Mouse (Mus musculus) stomach, postnatal 0 days (tissue): ENCODE measurements around the gene Lbhd2. TPM values are rescaled to one million over a fixed set of nuclear protein-coding genes. Genes with fewer than 3 reads are reported as not detected.

ENCODE experiments used
- ATAC-seq: fragments of 200-750 bp; cut with Nextera tagmentation; 2 replicates; pipeline ENCODE4 v1.8.0; 2017; ENCODE audit not compliant: low FRiP score, low TSS enrichment
- DNase-seq: peaks from one replicate; pipeline ENCODE4 v3.0.0-alpha.2; 2016; ENCODE audit warnings: low spot score
- H3K27ac ChIP-seq: fragments of 300-500 bp; sonication (generic); replicated peaks from 2 replicates; pipeline ENCODE4 v1.5.1; 2014; ENCODE audit warnings: mild to moderate bottlenecking, control low read depth
- H3K27me3 ChIP-seq: fragments of 300-500 bp; sonication (generic); 2 replicates; pipeline ENCODE4 v1.6.1; 2014; ENCODE audit warnings: low read length; ENCODE audit not compliant: control insufficient read depth, insufficient read depth
- H3K36me3 ChIP-seq: fragments of 300-500 bp; sonication (generic); 2 replicates; pipeline ENCODE4 v1.6.1; 2014; ENCODE audit warnings: low read length, mixed read lengths; ENCODE audit not compliant: control insufficient read depth, insufficient read depth
- H3K4me1 ChIP-seq: fragments of 300-500 bp; sonication (generic); replicated peaks from 2 replicates; pipeline ENCODE4 v1.6.1; 2014; ENCODE audit warnings: antibody characterized with exemption; ENCODE audit not compliant: control insufficient read depth, insufficient read depth
- H3K4me2 ChIP-seq: fragments of 300-500 bp; sonication (generic); replicated peaks from 2 replicates; pipeline ENCODE4 v1.6.1; 2014; ENCODE audit warnings: low read depth, mild to moderate bottlenecking, control low read depth, moderate library complexity
- H3K4me3 ChIP-seq: fragments of 300-500 bp; sonication (generic); 2 replicates; pipeline ENCODE4 v1.5.1; 2014; ENCODE audit warnings: low read depth, low read length, control low read depth
- H3K9ac ChIP-seq: fragments of 300-500 bp; sonication (generic); 2 replicates; pipeline ENCODE4 v1.6.1; 2014; ENCODE audit warnings: mild to moderate bottlenecking, low read length, control low read depth, mixed read lengths
- H3K9me3 ChIP-seq: fragments of 300-500 bp; sonication (generic); 2 replicates; pipeline ENCODE4 v1.6.1; 2016; ENCODE audit warnings: low read length; ENCODE audit not compliant: control insufficient read depth
- CTCF ChIP-seq: IDR thresholded peaks from 2 replicates; pipeline ENCODE4 v1.5.1; 2016; ENCODE audit warnings: antibody characterized with exemption, low read depth, mild to moderate bottlenecking, moderate library complexity
- EP300 ChIP-seq: optimal IDR thresholded peaks from 2 replicates; pipeline ENCODE3; 2016; ENCODE audit warnings: antibody characterized with exemption
- WGBS: fragments of 180-500 bp; shearing (Covaris S2); extraction: QIAGEN DNeasy Blood & Tissue Kit; methylation state at CpG from one replicate; pipeline ENCODE4 v1.1.7; 2014; 5-methylcytosine and 5-hydroxymethylcytosine counted together
- polyA plus RNA-seq: library from polyadenylated mRNA; unstranded; fragments of >200 nt; fragmentation: Nextera tagmentation; extraction: Ambion mirVana; gene quantifications from 2 replicates; pipeline ENCODE4 v1.2.1, GENCODE M21; 2015

Gene Lbhd2
- polyA plus RNA-seq, 1 experiment from 2014 or later = 2.2 TPM

GRCm38 (mm10) chr12:111387146-111387545, 19.5 kb upstream of the Lbhd2 start:
- TF ChIP-seq CTCF (no peak), EP300 (no peak)
- no peak for DNase-seq
- 59% methylated on average over 4 of the region's 4 CpGs for WGBS
- no peak overlapping the region for H3K9ac ChIP-seq
- no peak overlapping the region for H3K4me3 ChIP-seq
- peak; percentile 83 for ATAC-seq
- peak overlapping the region; percentile 88 for H3K27ac ChIP-seq
- no peaks in the 10 kb centered on the region for H3K27me3 ChIP-seq
- no peaks in the 10 kb centered on the region for H3K9me3 ChIP-seq
- peaks cover 7% of the 10 kb centered on the region for H3K4me1 ChIP-seq
- no peak overlapping the region; the same call in 1 of the 2 replicates for H3K4me2 ChIP-seq
- H3K36me3 ChIP-seq = no peaks in the 10 kb centered on the region

GRCm38 (mm10) chr12:111394008-111394407, 12.6 kb upstream of the Lbhd2 start:
- Histone ChIP-seq H3K9me3 (no peaks in the 10 kb centered on the region), H3K36me3 (no peaks in the 10 kb centered on the region), H3K4me2 (no peak overlapping the region), H3K4me1 (no peaks in the 10 kb centered on the region), H3K4me3 (no peak overlapping the region), H3K9ac (no peak overlapping the region), H3K27me3 (no peaks in the 10 kb centered on the region), H3K27ac (no peak overlapping the region)
- WGBS = 88% methylated on average over 6 of the region's 6 CpGs
- ATAC-seq (no peak; the same call in 1 of the 2 replicates), DNase-seq (no peak)
- TF ChIP-seq EP300 (no peak), CTCF (no peak)

- H3K27me3 ChIP-seq = no peaks in the 10 kb centered on the region
- H3K9ac ChIP-seq = no peak overlapping the region
- H3K36me3 ChIP-seq = no peaks in the 10 kb centered on the region
- no peak overlapping the region for H3K4me3 ChIP-seq
- DNase-seq (no peak), ATAC-seq (no peak)
- TF ChIP-seq CTCF (no peak), EP300 (no peak)
- H3K4me2 ChIP-seq = no peak overlapping the region
- H3K9me3 ChIP-seq = no peaks in the 10 kb centered on the region
- 62% methylated on average over 5 of the region's 5 CpGs for WGBS
- H3K4me1 ChIP-seq = no peaks in the 10 kb centered on the region
- no peak overlapping the region for H3K27ac ChIP-seq
These were observed 9.6 kb upstream of the Lbhd2 start for GRCm38 (mm10) chr12:111396997-111397396.

GRCm38 (mm10) chr12:111401454-111402184, 5.0 kb upstream of the Lbhd2 start:
- H3K27ac ChIP-seq = no peak overlapping the region
- 24% methylated on average over 15 of the region's 15 CpGs for WGBS
- no peaks in the 10 kb centered on the region for H3K27me3 ChIP-seq
- no peak overlapping the region for H3K9ac ChIP-seq
- no peaks in the 10 kb centered on the region for H3K9me3 ChIP-seq
- H3K4me2 ChIP-seq = no peak overlapping the region
- no peaks in the 10 kb centered on the region; the same call in 1 of the 2 replicates for H3K4me1 ChIP-seq
- no peaks in the 10 kb centered on the region for H3K36me3 ChIP-seq
- TF ChIP-seq CTCF (peak; percentile 94), EP300 (no peak)
- no peak overlapping the region for H3K4me3 ChIP-seq
- DNase-seq (peak; percentile 81), ATAC-seq (peak; percentile 78)

GRCm38 (mm10) chr12:111404880-111405279, 1.7 kb upstream of the Lbhd2 start:
- ATAC-seq (no peak), DNase-seq (no peak)
- H3K4me3 ChIP-seq = no peak overlapping the region
- no peak overlapping the region for H3K4me2 ChIP-seq
- no peaks in the 10 kb centered on the region for H3K36me3 ChIP-seq
- H3K27ac ChIP-seq = no peak overlapping the region
- TF ChIP-seq CTCF = no peak
- TF ChIP-seq EP300 = no peak
- no peaks in the 10 kb centered on the region for H3K27me3 ChIP-seq
- H3K9ac ChIP-seq = no peak overlapping the region
- no peaks in the 10 kb centered on the region for H3K9me3 ChIP-seq
- 56% methylated on average over 10 of the region's 10 CpGs for WGBS
- no peaks in the 10 kb centered on the region; the same call in 1 of the 2 replicates for H3K4me1 ChIP-seq

GRCm38 (mm10) chr12:111409583-111409982, 3.0 kb downstream of the Lbhd2 start:
- TF ChIP-seq CTCF (no peak), EP300 (no peak)
- ATAC-seq = no peak
- H3K9ac ChIP-seq = no peak overlapping the region
- 40% methylated on average over 5 of the region's 5 CpGs for WGBS
- no peaks in the 10 kb centered on the region for H3K27me3 ChIP-seq
- no peaks in the 10 kb centered on the region for H3K36me3 ChIP-seq
- no peak overlapping the region for H3K27ac ChIP-seq
- H3K9me3 ChIP-seq = no peaks in the 10 kb centered on the region
- peaks cover 2% of the 10 kb centered on the region for H3K4me1 ChIP-seq
- H3K4me2 ChIP-seq = no peak overlapping the region
- H3K4me3 ChIP-seq = no peak overlapping the region
- DNase-seq = no peak
